Mouse (Mus musculus) R1 (cell line): ENCODE data around the gene Kcnc1.

ENCODE experiments used
- DNase-seq: peaks from one replicate; pipeline ENCODE4 v3.0.0-alpha.2; 2018; ENCODE audit warnings: low read depth, low spot score

Kcnc1 gene

GRCm38 (mm10) chr7:46471054-46471737, 74.9 kb downstream of the Kcnc1 start:
- no peak for DNase-seq

DNA sequence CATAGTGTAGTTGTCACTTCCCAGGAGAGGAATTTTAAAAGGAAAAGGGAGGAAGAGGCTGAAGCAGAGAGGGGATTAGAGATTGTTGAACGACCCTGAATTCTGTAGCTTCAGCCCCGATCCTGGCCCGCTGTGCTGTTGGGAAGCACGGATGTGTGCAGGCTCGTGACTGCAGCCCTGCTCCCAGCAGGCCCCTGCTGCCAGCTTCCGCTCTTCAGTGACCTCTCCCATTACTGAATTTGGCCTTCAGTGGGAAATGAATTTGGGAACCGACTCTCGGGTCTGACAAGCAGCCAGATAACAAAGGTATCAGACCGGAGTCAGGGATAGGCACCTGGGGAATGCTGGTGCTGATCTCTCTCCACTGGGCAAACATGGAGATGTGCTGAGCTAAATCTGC, 76.8 kb downstream of the Kcnc1 start:
- DNase-seq: peak; percentile 38

- DNase-seq: no peak
Observed at GRCm38 (mm10) chr7:46475464-46475863, 79.2 kb downstream of the Kcnc1 start.

DNA sequence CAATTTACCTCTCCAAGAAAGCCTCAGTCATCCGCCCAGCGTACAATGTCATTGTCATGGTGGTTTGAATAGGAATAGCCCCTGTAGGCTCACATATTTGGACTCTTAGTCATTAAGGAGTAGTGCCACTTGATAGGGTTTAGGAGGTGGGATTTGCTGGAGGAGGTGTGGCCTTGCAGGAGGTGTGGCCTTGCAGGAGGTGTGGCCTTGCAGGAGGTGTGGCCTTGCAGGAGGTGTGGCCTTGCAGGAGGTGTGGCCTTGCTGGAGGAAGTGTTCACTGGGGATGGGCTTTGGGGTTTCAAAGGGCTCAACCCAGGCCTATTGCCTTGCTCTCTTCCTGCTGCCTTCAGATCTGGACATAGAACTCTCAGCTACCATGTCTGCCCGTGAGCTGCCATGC, 81.2 kb downstream of the Kcnc1 start:
- peak; percentile 93 for DNase-seq

DNA sequence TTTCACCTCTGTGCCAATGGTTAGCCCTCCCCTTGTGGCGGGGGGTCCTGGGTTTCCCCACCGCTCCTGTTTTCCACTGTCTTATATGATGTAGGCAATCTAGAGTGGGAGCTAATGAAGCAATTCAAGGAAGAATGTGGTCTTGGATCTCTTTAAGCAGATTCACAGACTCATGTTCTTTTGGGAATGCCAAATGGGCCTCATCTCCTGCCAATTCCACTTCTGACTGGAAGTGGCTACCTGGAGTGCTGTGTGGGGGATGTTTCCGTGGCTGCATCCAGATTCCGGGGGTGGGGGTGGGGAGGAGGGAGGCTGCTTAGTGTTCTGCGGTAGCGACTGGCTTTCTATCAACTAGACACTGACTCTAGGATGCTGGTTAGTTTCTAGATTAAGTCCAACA, 83.5 kb downstream of the Kcnc1 start:
- DNase-seq: peak; percentile 15

DNA sequence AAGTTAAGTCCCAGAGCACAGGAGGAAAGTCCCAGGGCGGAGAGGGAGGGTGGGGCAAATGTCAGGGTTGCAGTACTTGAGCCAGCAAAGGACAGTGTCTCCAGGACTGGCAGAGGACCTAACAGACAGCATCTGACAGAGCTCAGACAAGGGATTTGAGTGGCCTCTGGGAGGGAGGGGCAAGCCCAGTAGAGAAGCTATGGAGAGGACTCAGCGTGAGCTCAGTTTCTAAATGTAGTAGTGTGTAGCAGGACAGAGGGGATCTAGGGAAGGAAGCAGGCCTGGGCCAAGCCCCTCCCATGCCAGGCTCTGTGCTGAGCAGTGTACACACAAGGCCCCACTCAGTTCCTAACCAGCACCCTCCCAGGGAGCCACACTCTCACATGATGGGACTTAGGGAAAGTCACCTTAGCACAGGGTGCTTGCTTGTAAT, 85.8 kb downstream of the Kcnc1 start:
- DNase-seq: no peak

- no peak for DNase-seq
Observed at GRCm38 (mm10) chr7:46483050-46483449, 86.8 kb downstream of the Kcnc1 start.

GRCm38 (mm10) chr7:46484223-46484622, 87.9 kb downstream of the Kcnc1 start:
- no peak for DNase-seq

DNA sequence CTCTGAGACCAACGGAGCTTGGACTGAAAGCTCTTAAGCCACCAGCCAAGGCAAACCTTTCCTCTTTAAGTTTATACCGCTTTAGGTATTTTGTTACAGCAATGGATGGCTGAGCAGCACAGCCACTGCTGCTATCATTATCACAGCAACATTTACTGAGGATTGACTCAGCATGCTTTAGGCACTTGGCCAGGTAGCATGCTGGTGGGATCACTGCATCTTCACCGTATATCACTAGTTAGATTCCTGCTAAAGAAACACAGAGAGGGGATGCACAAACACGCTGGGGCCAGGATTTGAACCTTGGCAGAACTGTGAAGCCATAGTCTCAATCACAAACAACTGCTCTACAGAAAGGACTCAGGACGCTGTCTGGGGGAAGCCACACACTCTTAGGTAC, 90.5 kb downstream of the Kcnc1 start:
- DNase-seq: no peak

DNA sequence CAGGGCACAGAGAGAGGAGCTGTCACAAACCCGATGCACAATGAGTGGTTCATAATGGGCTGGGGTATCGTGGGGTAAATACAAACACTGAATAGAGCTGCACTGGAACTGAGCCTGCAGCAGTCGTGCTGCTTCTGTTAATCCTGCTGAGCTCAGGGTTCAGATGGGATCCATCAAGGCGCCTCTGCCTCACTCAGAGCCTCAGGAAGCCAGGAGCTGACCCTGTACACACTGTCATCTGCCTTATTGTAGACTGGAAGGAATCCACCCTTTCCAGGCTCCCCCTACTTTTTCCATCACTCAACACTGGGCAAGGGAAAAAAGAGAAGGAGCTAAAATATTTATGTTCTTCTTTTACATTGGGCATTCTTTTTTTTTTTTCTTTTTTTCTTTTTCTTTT, 91.1 kb downstream of the Kcnc1 start:
- no peak for DNase-seq
